Mouse (Mus musculus) lung, postnatal 36 days (tissue): ENCODE measurements around the gene Muc4.

ENCODE experiments used
- DNase-seq: peaks from one replicate; pipeline ENCODE4 v3.0.0; 2022; ENCODE audit warnings: mixed read lengths

Muc4 gene

GRCm38 (mm10) chr16:32728240-32728639 lies 7.4 kb upstream of the Muc4 start:
- DNase-seq: peak; percentile 37

- no peak for DNase-seq
Observed at GRCm38 (mm10) chr16:32728730-32729129, 7.0 kb upstream of the Muc4 start.

- no peak for DNase-seq
Observed at GRCm38 (mm10) chr16:32733213-32733612, 2.5 kb upstream of the Muc4 start.

GRCm38 (mm10) chr16:32736022-32736421 lies 336 bp downstream of the Muc4 start:
- peak; percentile 69 for DNase-seq

- DNase-seq: no peak
Observed at GRCm38 (mm10) chr16:32740003-32740663, 4.4 kb downstream of the Muc4 start.

- DNase-seq: no peak
Observed at GRCm38 (mm10) chr16:32741366-32741765, 5.7 kb downstream of the Muc4 start.

GRCm38 (mm10) chr16:32742712-32743111 lies 7.0 kb downstream of the Muc4 start:
- DNase-seq: no peak

GRCm38 (mm10) chr16:32745852-32746251 lies 10.2 kb downstream of the Muc4 start:
- DNase-seq: peak; percentile 90

- no peak for DNase-seq
Observed at GRCm38 (mm10) chr16:32750242-32751127, 14.8 kb downstream of the Muc4 start.

- no peak for DNase-seq
Observed at GRCm38 (mm10) chr16:32764550-32764949, 28.9 kb downstream of the Muc4 start.

- DNase-seq: no peak
Observed at GRCm38 (mm10) chr16:32764961-32765360, 29.3 kb downstream of the Muc4 start.

- DNase-seq: no peak
Observed at GRCm38 (mm10) chr16:32766904-32767303, 31.2 kb downstream of the Muc4 start.

- no peak for DNase-seq
Observed at GRCm38 (mm10) chr16:32776676-32777075, 41.0 kb downstream of the Muc4 start.

- no peak for DNase-seq
Observed at GRCm38 (mm10) chr16:32778956-32779355, 43.3 kb downstream of the Muc4 start.

- DNase-seq: peak; percentile 28
Observed at GRCm38 (mm10) chr16:32783324-32784062, 47.8 kb downstream of the Muc4 start.

GRCm38 (mm10) chr16:32784840-32785239 lies 49.2 kb downstream of the Muc4 start:
- DNase-seq: no peak

GRCm38 (mm10) chr16:32790056-32790455 lies 54.4 kb downstream of the Muc4 start:
- DNase-seq: no peak

GRCm38 (mm10) chr16:32795177-32795576 lies 59.5 kb downstream of the Muc4 start:
- DNase-seq: no peak

GRCm38 (mm10) chr16:32796676-32797425 lies 61.2 kb downstream of the Muc4 start:
- no peak for DNase-seq

- no peak for DNase-seq
Observed at GRCm38 (mm10) chr16:32797426-32797689, 61.7 kb downstream of the Muc4 start, which contains the start of gene Muc20. Muc20 (minus strand) TSS chr16:32797435.

- peak; percentile 88 for DNase-seq
Observed at GRCm38 (mm10) chr16:32803252-32803853, 67.7 kb downstream of the Muc4 start.

GRCm38 (mm10) chr16:32803901-32804300 lies 68.2 kb downstream of the Muc4 start:
- DNase-seq: no peak
